Mouse (Mus musculus) kidney, postnatal 0 days (tissue): ENCODE measurements at regions not wholly inside any gene's neighbourhood (a gene's known extent, or its start where the extent isn't known, plus 50 kb on each side); places are given as distances from the start of the nearest gene placed in this dataset.
"Not testable (repeated sequence)": the region's sequence is repeated elsewhere in the genome, so short reads cannot be mapped to it uniquely, and the experiment has no call there.

ENCODE experiments used
- ATAC-seq: fragments of 200-750 bp; cut with Nextera tagmentation; replicated peaks from 2 replicates; pipeline ENCODE4 v1.8.0; 2017; ENCODE audit warnings: low read depth, moderate number of reproducible peaks, moderate TSS enrichment, moderate library complexity; ENCODE audit not compliant: low FRiP score
- DNase-seq: peaks from one replicate; pipeline ENCODE4 v3.0.0-alpha.2; 2016; ENCODE audit warnings: low spot score
- H3K27ac ChIP-seq: fragments of 300-500 bp; sonication (generic); 2 replicates; pipeline ENCODE4 v1.5.1; 2014; ENCODE audit warnings: mild to moderate bottlenecking
- H3K27me3 ChIP-seq: fragments of 300-500 bp; sonication (generic); 2 replicates; pipeline ENCODE4 v1.6.1; 2014; ENCODE audit warnings: low read length, mixed read lengths; ENCODE audit not compliant: insufficient read depth
- H3K36me3 ChIP-seq: fragments of 300-500 bp; sonication (generic); 2 replicates; pipeline ENCODE4 v1.6.1; 2014; ENCODE audit warnings: low read length, mixed read lengths; ENCODE audit not compliant: insufficient read depth
- H3K4me1 ChIP-seq: fragments of 300-500 bp; sonication (generic); replicated peaks from 2 replicates; pipeline ENCODE4 v1.6.1; 2014; ENCODE audit warnings: antibody characterized with exemption, low read length, mixed read lengths; ENCODE audit not compliant: insufficient read depth
- H3K4me2 ChIP-seq: fragments of 300-500 bp; sonication (generic); 2 replicates; pipeline ENCODE4 v1.6.1; 2014; ENCODE audit warnings: mild to moderate bottlenecking, low read length, moderate library complexity, mixed read lengths
- H3K4me3 ChIP-seq: fragments of 300-500 bp; sonication (generic); replicated peaks from 2 replicates; pipeline ENCODE4 v1.5.1; 2014; ENCODE audit warnings: low read depth, low read length
- H3K9ac ChIP-seq: fragments of 300-500 bp; sonication (generic); 2 replicates; pipeline ENCODE4 v1.6.1; 2014; ENCODE audit warnings: low read depth, low read length
- H3K9me3 ChIP-seq: fragments of 300-500 bp; sonication (generic); replicated peaks from 2 replicates; pipeline ENCODE4 v1.6.1; 2016; ENCODE audit warnings: low read length, inconsistent platforms, mixed read lengths
- CTCF ChIP-seq: IDR thresholded peaks from 2 replicates; pipeline ENCODE4 v1.5.1; 2016; ENCODE audit warnings: antibody characterized with exemption, low read depth, mild to moderate bottlenecking, moderate library complexity
- WGBS: fragments of 180-500 bp; shearing (Covaris S2); extraction: QIAGEN DNeasy Blood & Tissue Kit; methylation state at CpG from one replicate; pipeline ENCODE4 v1.1.7; 2014; 5-methylcytosine and 5-hydroxymethylcytosine counted together

- no peak for DNase-seq
- Histone ChIP-seq H3K27me3 (no peaks in the 10 kb centered on the region), H3K4me3 (0 out of 2 replicates have a peak overlapping the region, but pooled peaks have one; percentile 9), H3K27ac (no peak overlapping the region), H3K9me3 (no peaks in the 10 kb centered on the region), H3K36me3 (no peaks in the 10 kb centered on the region), H3K4me1 (no peaks in the 10 kb centered on the region; the same call in 1 of the 2 replicates), H3K4me2 (peak overlapping the region; percentile 53), H3K9ac (0 out of 2 replicates have a peak overlapping the region, but pooled peaks have one; percentile 35)
- no peak for ATAC-seq
- WGBS, result 39% methylated on average over 7 of the region's 7 CpGs
- no peak for TF ChIP-seq CTCF
Measured at GRCm38 (mm10) chr14:61757823-61758175, 150.5 kb downstream of the Kcnrg start.

GRCm38 (mm10) chr14:61758586-61758985, 151.3 kb downstream of the Kcnrg start:
- Histone ChIP-seq H3K27ac (no peak overlapping the region), H3K4me2 (no peak overlapping the region), H3K36me3 (no peaks in the 10 kb centered on the region), H3K4me3 (no peak overlapping the region), H3K4me1 (no peaks in the 10 kb centered on the region; the same call in 1 of the 2 replicates), H3K9ac (no peak overlapping the region), H3K9me3 (no peaks in the 10 kb centered on the region), H3K27me3 (no peaks in the 10 kb centered on the region)
- no peak for ATAC-seq
- WGBS, result 87% methylated on average over 5 of the region's 5 CpGs
- TF ChIP-seq CTCF, result no peak
- no peak for DNase-seq

GRCm38 (mm10) chr14:61760176-61760575, 152.9 kb downstream of the Kcnrg start:
- not testable (repeated sequence) for H3K36me3 ChIP-seq, ATAC-seq, H3K4me2 ChIP-seq, H3K4me3 ChIP-seq, DNase-seq, H3K9ac ChIP-seq, H3K4me1 ChIP-seq, H3K27me3 ChIP-seq, H3K9me3 ChIP-seq, H3K27ac ChIP-seq
- WGBS, result 62% methylated on average over 12 of the region's 12 CpGs

GRCm38 (mm10) chr14:61762076-61762475, 154.8 kb downstream of the Kcnrg start:
- Histone ChIP-seq H3K9ac (no peak overlapping the region), H3K4me2 (no peak overlapping the region), H3K4me1 (no peaks in the 10 kb centered on the region; the same call in 1 of the 2 replicates), H3K27ac (no peak overlapping the region), H3K9me3 (no peaks in the 10 kb centered on the region), H3K4me3 (no peak overlapping the region), H3K36me3 (no peaks in the 10 kb centered on the region), H3K27me3 (no peaks in the 10 kb centered on the region)
- no peak for ATAC-seq
- peak; percentile 47 for DNase-seq
- 31% methylated on average over 5 of the region's 5 CpGs for WGBS
- no peak for TF ChIP-seq CTCF

GRCm38 (mm10) chr14:61769881-61770280, 162.6 kb downstream of the Kcnrg start:
- H3K4me3 ChIP-seq, result no peak overlapping the region
- H3K9me3 ChIP-seq, result no peaks in the 10 kb centered on the region
- no peak for TF ChIP-seq CTCF
- DNase-seq (peak; percentile 82), ATAC-seq (no peak; the same call in 1 of the 2 replicates)
- no peaks in the 10 kb centered on the region for H3K36me3 ChIP-seq
- H3K4me1 ChIP-seq, result no peaks in the 10 kb centered on the region
- H3K27ac ChIP-seq, result no peak overlapping the region
- no peaks in the 10 kb centered on the region for H3K27me3 ChIP-seq
- H3K4me2 ChIP-seq, result no peak overlapping the region
- 40% methylated on average over 5 of the region's 5 CpGs for WGBS
- H3K9ac ChIP-seq, result no peak overlapping the region

GRCm38 (mm10) chr14:61774171-61774570, 166.9 kb downstream of the Kcnrg start:
- Histone ChIP-seq H3K36me3 (no peaks in the 10 kb centered on the region), H3K4me2 (no peak overlapping the region), H3K9ac (no peak overlapping the region), H3K27ac (no peak overlapping the region), H3K9me3 (no peaks in the 10 kb centered on the region), H3K4me1 (no peaks in the 10 kb centered on the region), H3K4me3 (no peak overlapping the region), H3K27me3 (no peaks in the 10 kb centered on the region)
- no peak for TF ChIP-seq CTCF
- WGBS, result 89% methylated on average over 3 of the region's 3 CpGs
- DNase-seq (no peak), ATAC-seq (no peak)

- TF ChIP-seq CTCF, result no peak
Measured at GRCm38 (mm10) chr14:61778618-61779017, 171.4 kb downstream of the Kcnrg start.

More at GRCm38 (mm10) chr14:61778618-61779017, 171.4 kb downstream of the Kcnrg start:
- no peak for DNase-seq
- no peaks in the 10 kb centered on the region for H3K27me3 ChIP-seq
- no peaks in the 10 kb centered on the region for H3K4me1 ChIP-seq
- no peak overlapping the region for H3K9ac ChIP-seq
- no peak for ATAC-seq
- 83% methylated on average over 5 of the region's 5 CpGs for WGBS
- no peak overlapping the region for H3K4me3 ChIP-seq
- no peak overlapping the region for H3K27ac ChIP-seq
- H3K9me3 ChIP-seq, result no peaks in the 10 kb centered on the region
- no peaks in the 10 kb centered on the region for H3K36me3 ChIP-seq
- no peak overlapping the region for H3K4me2 ChIP-seq
